Mouse (Mus musculus) MEL (cell line): ENCODE results near the gene Acrbp. TPM values are rescaled to one million over a fixed set of nuclear protein-coding genes. Genes with fewer than 3 reads are reported as not detected.

Experiments
- DNase-seq: peaks from one replicate; pipeline ENCODE4 v3.0.0; 2011; ENCODE audit warnings: low read depth, low spot score
- H3K27ac ChIP-seq: 2 replicates; pipeline ENCODE4 v1.5.1; 2012; ENCODE audit warnings: low read depth, mild to moderate bottlenecking, control low read depth, low read length, moderate library complexity; ENCODE audit not compliant: control insufficient read depth
- H3K27me3 ChIP-seq, 2 experiments: fragments of 150-350 bp in 1 of 2; sonication (generic) in 1 of 2; 2 replicates each; pipeline ENCODE4 v1.6.1; 2012; ENCODE audit warnings: low read length in 2 of 2, mild to moderate bottlenecking in 2 of 2, improper control_type of control experiment in 1 of 2, moderate library complexity in 1 of 2; ENCODE audit not compliant: insufficient read depth in 2 of 2, control insufficient read depth in 1 of 2
- H3K36me3 ChIP-seq, 2 experiments: 2 replicates each; pipeline ENCODE4 v1.6.1; 2012 to 2014; ENCODE audit warnings: low read length in 2 of 2, improper control_type of control experiment in 1 of 2, inconsistent platforms in 1 of 2, mild to moderate bottlenecking in 1 of 2; ENCODE audit not compliant: insufficient read depth in 2 of 2, control insufficient read depth in 1 of 2
- H3K4me1 ChIP-seq, 2 experiments: fragments of 150-350 bp in 1 of 2; sonication (generic) in 1 of 2; 2 replicates each; pipeline ENCODE4 v1.6.1; 2012; ENCODE audit warnings: low read length in 2 of 2, improper control_type of control experiment in 1 of 2, mild to moderate bottlenecking in 1 of 2; ENCODE audit not compliant: insufficient read depth in 2 of 2, control insufficient read depth in 1 of 2
- H3K4me3 ChIP-seq, 2 experiments: fragments of 150-350 bp in 1 of 2; sonication (generic) in 1 of 2; 2 replicates each; pipeline ENCODE4 v1.5.1; 2012; ENCODE audit warnings: low read depth in 2 of 2, low read length in 2 of 2, mild to moderate bottlenecking in 2 of 2, moderate library complexity in 2 of 2, control low read depth in 1 of 2, improper control_type of control experiment in 1 of 2; ENCODE audit not compliant: control insufficient read depth in 1 of 2, insufficient read depth in 1 of 2
- H3K79me2 ChIP-seq: 2 replicates; pipeline ENCODE4 v1.6.1; 2012; ENCODE audit warnings: mild to moderate bottlenecking, low read length, moderate library complexity; ENCODE audit not compliant: control insufficient read depth, poor library complexity, insufficient read depth
- H3K9ac ChIP-seq: 2 replicates; pipeline ENCODE4 v1.6.1; 2012; ENCODE audit warnings: low read depth, mild to moderate bottlenecking, control low read depth, low read length, moderate library complexity; ENCODE audit not compliant: control insufficient read depth, poor library complexity, severe bottlenecking
- H3K9me3 ChIP-seq: fragments of 150-350 bp; sonication (generic); replicated peaks from 2 replicates; pipeline ENCODE4 v1.6.1; 2012; ENCODE audit warnings: mild to moderate bottlenecking, low read length, improper control_type of control experiment, moderate library complexity; ENCODE audit not compliant: insufficient read depth
- BHLHE40 ChIP-seq: IDR thresholded peaks from 2 replicates; pipeline ENCODE4 v1.6.1; 2012; ENCODE audit warnings: low read depth, mild to moderate bottlenecking, inconsistent platforms, low read length, improper control_type of control experiment, borderline replicate concordance
- CTCF ChIP-seq, 3 experiments: IDR thresholded peaks in 2 of 3; conservative IDR thresholded peaks in 1 of 3; 2 replicates each; pipeline ENCODE4 v1.5.1; 2011 to 2012; ENCODE audit warnings: low read length in 3 of 3, low read depth in 2 of 3, mild to moderate bottlenecking in 2 of 3, improper control_type of control experiment in 1 of 3, inconsistent platforms in 1 of 3, mixed read lengths in 1 of 3, moderate library complexity in 1 of 3; ENCODE audit not compliant: control insufficient read depth in 1 of 3, insufficient read depth in 1 of 3, poor library complexity in 1 of 3, severe bottlenecking in 1 of 3
- ELF1 ChIP-seq: IDR thresholded peaks from 2 replicates; pipeline ENCODE4 v1.6.1; 2014; ENCODE audit warnings: low read depth, mild to moderate bottlenecking, inconsistent platforms, low read length, improper control_type of control experiment, moderate library complexity
- JUND ChIP-seq: IDR thresholded peaks from 2 replicates; pipeline ENCODE4 v1.6.1; 2011; ENCODE audit warnings: low read depth, mild to moderate bottlenecking, improper control_type of control experiment, low read length
- KAT2A ChIP-seq: conservative IDR thresholded peaks from 2 replicates; pipeline ENCODE4 v1.6.1; 2012; ENCODE audit warnings: low read depth, low read length, improper control_type of control experiment, inconsistent platforms
- MAFK ChIP-seq: IDR thresholded peaks from 2 replicates; pipeline ENCODE4 v1.6.1; 2011; ENCODE audit warnings: low read depth, mild to moderate bottlenecking, low read length, improper control_type of control experiment, borderline replicate concordance
- MEF2A ChIP-seq: IDR thresholded peaks from 2 replicates; pipeline ENCODE4 v1.6.1; 2014; ENCODE audit warnings: low read depth, mild to moderate bottlenecking, inconsistent platforms, low read length, improper control_type of control experiment; ENCODE audit not compliant: poor library complexity, insufficient replicate concordance, severe bottlenecking; ENCODE audit errors: extremely low read depth
- MXI1 ChIP-seq: IDR thresholded peaks from 2 replicates; pipeline ENCODE4 v1.6.1; 2011; ENCODE audit warnings: mild to moderate bottlenecking, low read depth, low read length, improper control_type of control experiment
- MYC ChIP-seq: IDR thresholded peaks from 2 replicates; pipeline ENCODE4 v1.6.1; 2011; ENCODE audit warnings: low read depth, mild to moderate bottlenecking, low read length, improper control_type of control experiment, moderate library complexity
- NELFE ChIP-seq: IDR thresholded peaks from 2 replicates; pipeline ENCODE4 v1.6.1; 2011; ENCODE audit warnings: low read depth, low read length, improper control_type of control experiment
- NRF1 ChIP-seq: IDR thresholded peaks from 2 replicates; pipeline ENCODE4 v1.6.1; 2014; ENCODE audit warnings: low read depth, mild to moderate bottlenecking, inconsistent platforms, low read length, improper control_type of control experiment, moderate library complexity; ENCODE audit not compliant: poor library complexity, insufficient read depth, severe bottlenecking
- POLR2A ChIP-seq, 2 experiments: IDR thresholded peaks; 2 replicates each; pipeline ENCODE4 v1.6.1; 2011 to 2012; ENCODE audit warnings: low read length in 2 of 2, mild to moderate bottlenecking in 2 of 2, control low read depth in 1 of 2, improper control_type of control experiment in 1 of 2, low read depth in 1 of 2, moderate library complexity in 1 of 2; ENCODE audit not compliant: control insufficient read depth in 1 of 2, insufficient read depth in 1 of 2, poor library complexity in 1 of 2
- RCOR1 ChIP-seq: IDR thresholded peaks from 2 replicates; pipeline ENCODE4 v1.6.1; 2012; ENCODE audit warnings: low read depth, mild to moderate bottlenecking, inconsistent platforms, low read length, improper control_type of control experiment
- SIN3A ChIP-seq: IDR thresholded peaks from 2 replicates; pipeline ENCODE4 v1.6.1; 2012; ENCODE audit warnings: low read length, improper control_type of control experiment, inconsistent platforms
- TCF12 ChIP-seq: IDR thresholded peaks from 2 replicates; pipeline ENCODE4 v1.6.1; 2014; ENCODE audit warnings: low read depth, mild to moderate bottlenecking, inconsistent platforms, low read length, improper control_type of control experiment, moderate library complexity
- UBTF ChIP-seq: IDR thresholded peaks from 2 replicates; pipeline ENCODE4 v1.6.1; 2012; ENCODE audit warnings: low read depth, mild to moderate bottlenecking, inconsistent platforms, low read length, improper control_type of control experiment, moderate library complexity, borderline replicate concordance; ENCODE audit not compliant: insufficient read depth
- USF1 ChIP-seq: IDR thresholded peaks from 2 replicates; pipeline ENCODE4 v1.6.1; 2014; ENCODE audit warnings: low read depth, mild to moderate bottlenecking, inconsistent platforms, low read length, improper control_type of control experiment, moderate library complexity
- USF2 ChIP-seq, 2 experiments: IDR thresholded peaks; 2 replicates each; pipeline ENCODE4 v1.6.1; 2011 to 2012; ENCODE audit warnings: improper control_type of control experiment in 2 of 2, low read length in 2 of 2, borderline replicate concordance in 1 of 2, inconsistent platforms in 1 of 2, low read depth in 1 of 2, mild to moderate bottlenecking in 1 of 2; ENCODE audit not compliant: insufficient read depth in 1 of 2
- ZKSCAN1 ChIP-seq: IDR thresholded peaks from 2 replicates; pipeline ENCODE4 v1.6.1; 2012; ENCODE audit warnings: low read depth, mild to moderate bottlenecking, inconsistent platforms, low read length, improper control_type of control experiment, moderate library complexity
- ZMIZ1 ChIP-seq: IDR thresholded peaks from 2 replicates; pipeline ENCODE4 v1.6.1; 2012; ENCODE audit warnings: low read depth, mild to moderate bottlenecking, inconsistent platforms, low read length, improper control_type of control experiment, moderate library complexity
- polyA plus RNA-seq, 2 experiments: library from polyadenylated mRNA; stranded (reverse) in 1 of 2; unstranded in 1 of 2; fragments of >175 nt in 1 of 2; fragments of >200 nt in 1 of 2; gene quantifications; 2 replicates each; pipeline versions ENCODE4 v1.2.1 to v1.2.4; 2012; ENCODE audit warnings: low replicate concordance in 2 of 2, low read depth in 1 of 2; ENCODE audit not compliant: insufficient read length in 2 of 2, insufficient read depth in 1 of 2, missing spikeins in 1 of 2
- total RNA-seq: library from RNA; depleted of rRNA; stranded (reverse); fragments of 300-350 nt; gene quantifications from 2 replicates; pipeline ENCODE4 v1.2.3, GENCODE M21; 2012

Acrbp gene
- total and polyA plus RNA-seq, 3 experiments = 3.3 to 5.3 TPM; not detected in 1

- H3K27ac ChIP-seq = peak overlapping the region; percentile 58
- H3K4me3 ChIP-seq = 0 out of 4 replicates have a peak overlapping the region, but pooled peaks of 1 of the 2 experiments have one; percentile 1
- peak overlapping the region; percentile 56 for H3K9ac ChIP-seq
- peak; percentile 84 for DNase-seq
- H3K36me3 ChIP-seq = peaks cover 0 to 14% of the 10 kb centered on the region in 2 experiments; a peak in 2 of 4 replicates
- H3K79me2 ChIP-seq = no peaks in the 10 kb centered on the region; the same call in 1 of the 2 replicates
- no peaks in the 10 kb centered on the region for H3K9me3 ChIP-seq
- peaks cover 5 to 15% of the 10 kb centered on the region in 2 experiments for H3K4me1 ChIP-seq
- TF ChIP-seq UBTF = no peak
- TF ChIP-seq BHLHE40 = peak; percentile 28; the same call in 1 of the 2 replicates
- peak; percentile 61; the same call in 1 of the 2 replicates for TF ChIP-seq USF1
- TF ChIP-seq JUND = no peak
- no peak for TF ChIP-seq TCF12
- peak; percentile 17 to 42; a peak in 1 of 4 replicates for TF ChIP-seq POLR2A (IDR thresholded peaks at IDR 0.05; ENCODE audit: control insufficient read depth in 1 of 2, insufficient read depth in 1 of 2, low read depth in 1 of 2, low read length in 2 of 2, poor library complexity in 1 of 2)
- TF ChIP-seq ZKSCAN1 = no peak
- no peak for TF ChIP-seq MYC
- 0 out of 2 replicates have a peak, but pooled peaks have one; percentile 22 for TF ChIP-seq NELFE
- TF ChIP-seq RCOR1 = no peak
- TF ChIP-seq ZMIZ1 = no peak
- no peak for TF ChIP-seq USF2 (IDR thresholded peaks at IDR 0.05; ENCODE audit: borderline replicate concordance in 1 of 2, insufficient read depth in 1 of 2, low read depth in 1 of 2, low read length in 2 of 2)
- TF ChIP-seq MXI1 = no peak
- TF ChIP-seq SIN3A = no peak
- TF ChIP-seq KAT2A = no peak
- TF ChIP-seq ELF1 = no peak
- TF ChIP-seq CTCF (IDR thresholded peaks at IDR 0.05 in 2 of 3, conservative IDR thresholded peaks at IDR 0.05 in 1 of 3; ENCODE audit: control insufficient read depth in 1 of 3, insufficient read depth in 1 of 3, low read depth in 2 of 3, low read length in 3 of 3, poor library complexity in 1 of 3, severe bottlenecking in 1 of 3) = 0 out of 6 replicates have a peak, but pooled peaks of 1 of the 3 experiments have one; percentile 3
- no peak for TF ChIP-seq NRF1
- no peak for TF ChIP-seq MEF2A
- TF ChIP-seq MAFK = no peak
- TF ChIP-seq, all 39 proteins: peak for 5
- no peaks in the 10 kb centered on the region for H3K27me3 ChIP-seq
Observed at GRCm38 (mm10) chr6:125088561-125089321, 39.3 kb downstream of the Acrbp start.
